Mouse (Mus musculus) urinary bladder, postnatal 4 days (tissue): Measurements from ENCODE around the gene Macrod1.
A peak's percentile ranks its signal among the peaks of the same experiment; 100 is the strongest.

ENCODE experiments used
- DNase-seq, 2 experiments: peaks; one replicate each; pipeline ENCODE4 v3.0.0; 2021 to 2022; ENCODE audit warnings: low spot score in 2 of 2

Gene Macrod1

DNA sequence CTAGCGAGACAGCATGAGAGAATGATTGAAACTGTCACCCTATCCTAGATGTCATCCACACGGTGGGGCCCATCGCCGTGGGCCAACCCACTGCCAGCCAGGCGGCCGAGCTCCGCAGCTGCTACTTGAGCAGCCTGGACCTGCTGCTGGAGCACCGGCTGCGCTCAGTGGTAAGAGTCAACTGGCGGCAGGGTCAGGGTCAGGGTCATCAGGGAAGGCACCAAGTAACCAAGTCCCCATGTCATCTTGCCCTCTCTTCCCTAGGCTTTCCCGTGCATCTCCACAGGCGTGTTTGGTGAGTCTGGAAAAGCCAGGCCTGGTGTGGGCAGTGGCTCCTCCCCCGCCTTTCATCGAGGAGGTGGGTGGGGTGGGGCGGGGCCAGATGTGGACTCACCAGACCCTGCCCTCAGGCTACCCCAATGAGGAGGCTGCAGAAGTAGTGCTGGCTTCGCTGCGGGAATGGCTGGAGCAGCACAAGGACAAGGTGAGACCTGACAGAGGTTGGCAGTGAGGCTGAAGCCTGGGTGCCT, 140.2 kb downstream of the Macrod1 start:
- DNase-seq = no peak

DNA sequence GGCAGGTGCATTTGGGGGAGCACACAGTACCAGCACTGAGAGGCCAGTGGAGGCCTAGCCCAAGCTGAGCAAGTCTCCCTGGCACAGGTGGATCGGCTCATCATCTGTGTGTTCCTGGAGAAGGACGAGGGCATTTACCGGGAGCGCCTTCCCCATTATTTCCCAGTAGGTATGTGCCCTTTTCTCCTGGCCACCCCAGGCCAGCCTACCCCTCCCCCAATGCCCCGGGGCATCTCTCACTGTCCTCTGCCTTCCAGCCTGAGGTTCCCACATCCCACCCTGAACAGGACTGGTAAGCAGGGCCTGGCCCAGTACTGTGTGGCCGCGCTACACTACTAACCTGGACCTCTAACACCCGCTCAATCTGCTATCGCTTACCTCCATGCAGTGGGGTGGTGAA, 140.8 kb downstream of the Macrod1 start:
- no peak for DNase-seq

DNA sequence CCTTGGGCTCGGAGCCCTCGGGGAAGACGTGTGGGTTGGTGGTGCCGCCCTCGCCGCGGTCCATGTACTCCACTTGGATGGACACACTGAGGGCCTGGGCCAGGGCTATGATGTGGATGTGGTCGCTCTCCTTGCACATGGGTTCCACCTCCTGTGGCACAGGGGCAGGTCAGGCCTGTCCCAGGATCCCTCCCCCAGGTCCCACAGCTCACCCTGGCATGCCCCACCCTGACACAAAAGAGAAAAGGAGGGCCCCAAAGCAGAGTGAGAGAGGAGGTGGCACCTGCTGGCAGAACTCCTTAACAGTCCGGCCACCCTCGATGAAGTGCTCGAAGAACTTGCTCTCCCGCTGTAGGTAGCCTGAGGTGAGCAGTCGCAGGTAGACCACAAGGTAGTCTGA, 142.5 kb downstream of the Macrod1 start:
- no peak for DNase-seq

DNA sequence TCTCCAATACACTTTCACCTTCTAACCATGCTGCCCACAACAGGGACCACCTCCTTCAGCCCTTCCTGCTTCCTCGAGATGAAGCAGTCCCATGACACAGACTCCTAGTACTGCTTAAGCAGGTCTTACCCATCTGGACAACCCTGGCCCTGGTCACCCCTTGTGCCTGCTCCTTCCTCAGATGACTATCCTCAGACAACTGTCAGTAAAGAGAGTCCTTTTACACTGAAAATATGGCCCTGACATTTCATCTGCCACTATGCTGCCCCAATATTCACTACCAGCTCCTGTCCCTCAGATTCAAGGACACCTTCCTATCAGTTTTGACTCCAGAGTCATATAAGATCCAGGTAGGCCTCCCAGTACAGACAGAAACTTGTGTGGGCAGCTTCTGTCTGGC, 143.8 kb downstream of the Macrod1 start:
- no peak for DNase-seq

DNA sequence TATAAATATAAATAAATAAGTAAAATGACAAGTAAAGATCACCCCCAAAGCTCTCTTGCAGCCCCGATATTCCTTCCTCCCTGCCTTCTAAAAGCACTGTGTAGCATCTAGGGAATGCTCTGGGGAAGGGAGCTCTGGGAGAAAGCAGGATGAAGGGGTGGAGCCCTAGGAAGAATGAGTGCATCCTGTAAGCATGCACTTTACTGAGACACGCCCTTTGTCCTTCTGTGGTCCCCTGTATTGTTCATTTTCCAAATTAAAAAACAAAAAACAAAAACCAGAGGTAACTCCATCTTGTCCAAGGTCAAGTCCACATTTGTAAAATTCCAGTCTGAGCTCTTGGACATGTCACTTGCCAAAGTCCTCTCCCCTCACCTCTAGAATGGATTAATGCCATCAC, 148.3 kb downstream of the Macrod1 start:
- no peak for DNase-seq

DNA sequence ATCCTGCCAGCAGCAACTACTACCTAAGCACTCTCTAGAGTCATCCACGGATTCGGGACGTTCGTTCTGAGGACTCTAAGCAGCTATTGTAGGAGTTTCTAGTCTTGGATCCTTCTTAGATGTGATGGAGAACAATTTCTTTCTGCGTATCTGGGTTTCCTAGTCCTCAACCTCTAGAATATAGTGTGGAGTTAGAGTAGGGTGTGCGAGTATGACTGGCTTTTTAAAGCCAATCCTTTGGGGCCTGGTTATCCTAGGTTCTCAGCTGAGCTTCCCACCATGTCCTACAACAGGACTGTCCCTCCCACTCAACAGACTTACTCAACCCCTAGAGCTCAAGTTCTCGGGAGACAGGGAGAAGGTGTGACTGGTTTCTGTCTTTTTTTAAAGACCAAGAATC, 148.7 kb downstream of the Macrod1 start:
- DNase-seq = no peak

DNA sequence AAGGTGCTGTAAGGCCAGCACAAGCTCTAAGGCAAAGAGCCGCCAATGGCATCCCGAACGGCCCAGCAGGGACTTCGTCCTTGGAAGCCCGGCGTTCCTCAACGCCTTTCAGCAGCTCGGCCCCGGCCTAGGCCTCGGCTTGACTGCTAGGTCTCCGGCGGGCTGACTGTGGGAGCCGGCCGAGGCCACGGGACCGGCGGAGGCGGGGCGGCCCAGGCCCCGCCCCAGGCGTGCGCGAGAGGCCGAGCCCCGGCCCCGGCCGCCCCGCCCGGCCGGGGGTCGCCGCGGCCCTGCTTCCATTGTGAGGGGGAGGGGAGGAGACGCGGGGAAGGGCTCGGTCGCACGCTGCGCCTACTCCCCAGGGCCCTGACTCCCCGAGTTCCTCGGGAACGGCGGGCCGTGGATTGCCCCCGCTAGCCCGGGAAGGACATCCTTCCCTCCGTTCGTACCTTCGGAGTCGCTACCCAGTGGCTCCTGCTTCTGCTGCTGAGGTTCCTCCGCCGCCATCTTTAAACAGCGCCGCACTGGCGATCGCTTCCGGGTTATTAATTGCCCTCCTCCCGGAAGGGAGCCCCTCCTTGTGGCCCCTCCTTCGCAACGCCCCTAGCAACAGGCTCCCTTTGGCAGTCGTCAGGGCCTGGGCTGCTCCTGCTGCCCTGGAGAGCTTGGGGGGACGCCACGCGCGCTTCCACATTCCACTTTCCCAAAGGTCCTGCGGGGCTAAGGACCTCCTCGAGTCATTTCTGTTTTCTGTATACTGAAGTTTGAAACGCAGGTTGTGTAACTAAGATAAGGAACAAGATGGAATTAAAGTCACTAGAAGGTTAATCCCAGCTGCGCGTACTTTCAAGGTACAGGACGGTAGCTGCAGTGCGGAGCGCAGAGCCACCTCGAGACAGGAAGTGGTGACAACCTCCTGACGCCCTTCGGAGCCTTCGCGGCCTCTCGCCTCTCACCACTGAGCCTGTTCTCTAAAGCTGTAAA, 149.4 kb downstream of the Macrod1 start, which contains the start of gene Otub1:
Otub1 (minus strand) TSS at position 564 of the 984 bp plus-strand sequence.
- peak; percentile 91 to 95 for DNase-seq

DNA sequence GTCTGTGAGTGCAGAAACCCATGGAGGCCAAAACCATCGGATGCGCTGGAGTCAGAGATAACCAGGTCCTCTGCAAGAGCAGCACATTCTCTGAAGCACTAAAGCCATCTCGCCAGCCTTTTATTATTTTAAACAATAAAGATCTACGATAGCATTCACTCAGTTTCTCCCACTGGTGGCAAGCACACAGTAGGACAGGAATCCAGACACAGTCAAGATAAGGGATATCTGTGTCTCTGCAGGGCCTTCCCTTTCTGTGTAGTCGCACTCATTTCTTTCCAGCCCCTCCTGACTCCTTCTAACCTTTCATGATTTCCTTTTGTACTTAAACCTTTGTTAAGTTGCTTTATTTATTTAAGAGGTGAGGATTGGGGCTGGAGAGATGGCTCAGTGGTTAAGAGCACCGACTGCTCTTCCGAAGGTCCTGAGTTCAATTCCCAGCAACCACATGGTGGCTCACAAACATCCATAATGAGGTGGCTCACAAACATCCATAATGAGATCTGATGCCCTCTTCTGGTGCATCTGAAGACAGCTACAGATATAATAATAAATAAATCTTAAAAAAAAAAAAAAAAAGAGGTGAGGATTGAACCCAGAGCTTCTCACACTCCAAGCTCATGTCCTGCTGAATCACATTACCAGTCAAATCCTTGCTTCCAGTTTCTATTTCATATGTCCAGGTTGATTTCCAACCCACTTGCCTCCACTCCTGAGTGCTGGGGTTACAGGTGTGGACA, 153.5 kb downstream of the Macrod1 start:
- no peak for DNase-seq

DNA sequence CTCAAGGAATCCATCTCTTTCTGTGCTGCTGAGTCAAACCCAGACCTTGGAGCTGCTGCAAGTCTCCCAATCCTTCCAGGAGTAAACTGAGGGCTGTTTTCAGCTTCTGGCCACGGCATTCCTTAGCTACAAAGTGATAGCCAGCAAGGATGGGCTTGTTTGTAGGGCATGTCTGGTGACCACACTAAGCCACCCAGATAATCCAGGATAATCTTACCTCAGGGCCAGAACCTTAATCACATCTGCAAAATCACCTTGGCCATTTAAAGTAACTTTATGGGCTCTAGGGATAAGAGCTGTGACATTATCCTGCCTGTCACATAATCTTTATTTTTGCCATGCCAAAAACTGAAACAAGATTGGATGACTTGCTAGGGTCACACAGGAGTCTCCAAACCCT, 155.6 kb downstream of the Macrod1 start:
- no peak for DNase-seq

DNA sequence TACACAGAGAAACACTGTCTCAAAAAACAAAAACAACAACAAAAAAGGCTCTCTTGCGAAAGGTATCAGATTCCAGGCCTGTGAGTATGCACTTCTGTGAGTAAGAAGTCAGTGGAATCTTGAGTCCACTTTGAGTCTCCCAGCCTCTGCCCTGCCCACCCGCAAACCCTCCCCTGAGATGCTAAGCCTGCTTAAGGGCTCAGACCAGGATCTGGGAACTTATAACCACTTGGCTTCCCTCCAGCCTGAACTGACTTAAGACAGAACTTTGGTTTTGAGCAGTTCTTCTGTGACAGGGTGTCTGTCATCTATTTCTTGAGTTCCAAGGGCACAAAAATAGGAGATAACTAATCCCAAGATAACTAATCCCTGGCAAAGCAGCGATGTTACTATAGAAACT, 156.4 kb downstream of the Macrod1 start:
- no peak for DNase-seq

DNA sequence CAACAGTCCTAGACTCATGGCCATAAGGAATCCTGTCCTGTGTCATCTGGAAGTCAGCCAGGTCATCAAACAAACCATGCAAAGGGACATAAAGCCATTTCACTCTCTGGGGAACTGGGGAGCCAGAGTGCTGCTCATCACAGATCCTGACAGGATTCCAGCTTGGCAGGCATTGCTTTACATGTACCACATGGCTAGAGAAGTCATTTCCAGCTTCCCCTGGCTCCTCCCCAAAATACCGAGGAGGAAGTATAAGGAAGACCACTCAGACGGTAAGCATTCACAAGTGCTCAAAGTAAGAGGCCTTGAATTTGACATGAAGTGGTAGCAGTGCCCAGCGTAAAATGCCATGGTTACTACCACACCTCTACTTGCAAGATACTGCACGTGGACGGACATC, 157.9 kb downstream of the Macrod1 start:
- no peak for DNase-seq

DNA sequence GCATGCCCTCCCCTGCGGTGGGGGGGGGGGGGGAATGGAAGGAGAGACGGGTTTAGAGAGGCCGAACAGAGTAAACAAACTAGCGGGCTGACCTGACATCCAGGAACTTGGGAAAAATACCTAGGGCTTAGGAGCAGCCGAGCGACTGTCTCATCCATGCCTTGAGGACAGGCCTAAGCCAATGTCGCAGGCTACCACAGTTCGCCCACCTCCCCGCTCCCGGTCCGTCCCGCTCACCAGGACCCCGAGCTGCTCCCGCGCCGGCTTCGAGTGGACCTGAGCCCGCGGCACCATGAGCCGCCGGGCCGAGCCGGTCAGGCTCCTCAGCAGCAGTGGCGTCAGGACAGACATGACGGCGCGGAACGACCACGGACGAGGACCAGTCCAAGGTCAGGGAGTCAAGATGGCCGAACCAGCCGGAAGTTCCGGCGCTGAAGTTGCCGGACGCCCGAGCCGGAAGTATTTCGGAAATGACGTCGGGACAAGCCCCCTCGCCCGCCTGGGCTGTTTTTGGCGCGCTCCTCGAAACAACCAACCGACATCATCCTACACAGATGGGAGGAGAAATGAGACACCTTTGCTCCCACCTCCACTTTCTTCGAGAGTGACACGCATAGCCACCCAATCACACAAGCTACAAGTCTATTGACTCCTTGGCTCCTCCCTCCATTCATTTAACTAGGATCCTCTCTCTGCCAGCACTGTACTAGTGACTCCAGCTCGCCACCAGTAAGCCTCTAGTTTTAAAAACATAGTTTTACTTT, 160.7 kb downstream of the Macrod1 start, which contains the start of gene Cox8a:
Cox8a (minus strand) TSS at position 455 of the 764 bp plus-strand sequence.
- DNase-seq = peak; percentile 95 to 96

DNA sequence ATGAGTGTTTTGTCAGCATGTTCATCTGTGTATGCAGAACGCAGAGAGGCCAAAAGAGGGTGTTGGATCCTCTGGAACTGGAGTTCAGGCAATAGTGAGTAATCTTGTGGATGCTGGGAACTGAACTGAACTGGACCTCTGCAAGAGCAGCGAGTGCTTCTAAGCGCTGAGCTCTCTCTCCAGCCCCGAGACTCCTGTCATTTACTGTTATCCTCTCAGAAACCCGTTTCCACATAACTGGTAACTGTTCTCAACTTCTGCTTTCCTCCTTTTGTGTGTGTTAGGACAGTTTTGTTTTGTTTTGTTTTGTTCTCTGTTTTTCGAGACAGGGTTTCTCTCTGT, 161.3 kb downstream of the Macrod1 start:
- DNase-seq = no peak

DNA sequence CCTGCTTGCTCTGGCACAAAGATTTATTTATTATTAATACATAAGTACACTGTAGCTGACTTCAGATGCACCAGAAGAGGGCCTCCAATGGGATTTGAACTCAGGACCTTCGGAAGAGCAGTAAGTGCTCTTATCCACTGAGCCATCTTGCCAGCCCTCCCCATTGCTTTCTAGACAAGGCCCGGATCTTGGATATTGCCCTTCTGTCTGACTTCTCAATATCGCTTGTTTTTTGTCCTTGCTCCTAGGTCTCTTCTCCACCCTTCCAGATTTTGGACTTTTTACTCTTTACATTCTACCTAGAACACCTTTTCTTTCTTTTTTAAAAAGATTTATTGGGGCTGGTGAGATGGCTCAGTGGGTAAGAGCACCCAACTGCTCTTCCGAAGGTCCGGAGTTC, 162.1 kb downstream of the Macrod1 start:
- no peak for DNase-seq

DNA sequence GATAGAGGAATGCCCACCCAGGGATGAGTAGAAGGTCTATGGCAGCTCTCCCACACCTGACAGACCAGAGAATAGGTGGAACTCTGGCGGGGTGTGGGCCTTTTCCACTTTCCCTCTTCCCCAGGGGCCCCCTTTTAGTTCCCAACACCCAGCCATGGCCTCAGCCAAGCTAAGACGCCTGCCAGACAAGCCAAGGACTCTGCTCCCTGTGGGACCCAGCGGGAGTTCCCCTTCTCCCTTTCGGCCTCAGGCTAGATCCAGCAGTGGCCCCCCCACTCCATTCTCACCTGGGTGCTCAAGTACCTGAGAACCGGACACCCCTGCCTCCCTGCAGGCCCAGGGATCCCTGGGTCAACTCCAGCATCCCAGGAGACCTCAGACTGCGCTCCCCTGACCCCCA, 165.6 kb downstream of the Macrod1 start:
- DNase-seq = no peak

DNA sequence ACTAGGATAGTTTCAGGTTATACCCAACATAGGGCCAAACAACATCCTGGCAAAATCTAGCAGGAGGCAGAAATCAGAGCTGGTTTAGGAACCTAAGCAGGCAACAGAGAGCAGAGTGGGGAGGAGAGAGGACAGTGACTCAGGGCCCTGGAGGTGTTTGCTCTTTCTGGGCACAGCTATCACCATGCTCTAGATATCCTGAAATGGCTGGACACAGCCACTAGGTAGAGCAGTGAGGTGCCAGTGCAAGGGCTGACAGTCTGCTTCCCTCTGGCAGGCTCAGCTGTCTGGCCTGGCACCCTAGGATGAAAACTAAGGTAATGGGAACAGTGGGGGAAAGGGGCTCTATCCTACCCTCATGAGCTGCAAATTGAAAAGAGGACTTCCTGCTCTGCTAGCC, 166.9 kb downstream of the Macrod1 start:
- no peak for DNase-seq

DNA sequence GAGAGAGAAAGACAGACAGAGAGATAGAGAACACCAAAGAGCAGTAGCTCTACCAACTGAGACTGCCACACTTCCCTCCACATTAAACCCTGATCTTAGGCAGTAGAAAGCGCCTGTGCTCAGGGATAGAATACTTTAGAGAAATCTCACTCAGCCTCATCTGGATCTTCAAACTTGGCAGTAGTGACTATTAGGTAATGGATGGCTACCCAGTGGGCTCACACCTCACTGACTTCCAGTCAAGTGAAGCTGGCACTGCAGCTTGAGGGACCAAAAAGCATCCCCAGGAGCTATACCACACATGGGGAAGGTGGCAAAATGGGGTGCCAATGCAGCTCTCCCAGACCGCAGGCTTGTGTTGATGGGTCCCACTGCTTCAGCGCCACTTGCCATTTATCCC, 167.6 kb downstream of the Macrod1 start:
- DNase-seq = no peak

DNA sequence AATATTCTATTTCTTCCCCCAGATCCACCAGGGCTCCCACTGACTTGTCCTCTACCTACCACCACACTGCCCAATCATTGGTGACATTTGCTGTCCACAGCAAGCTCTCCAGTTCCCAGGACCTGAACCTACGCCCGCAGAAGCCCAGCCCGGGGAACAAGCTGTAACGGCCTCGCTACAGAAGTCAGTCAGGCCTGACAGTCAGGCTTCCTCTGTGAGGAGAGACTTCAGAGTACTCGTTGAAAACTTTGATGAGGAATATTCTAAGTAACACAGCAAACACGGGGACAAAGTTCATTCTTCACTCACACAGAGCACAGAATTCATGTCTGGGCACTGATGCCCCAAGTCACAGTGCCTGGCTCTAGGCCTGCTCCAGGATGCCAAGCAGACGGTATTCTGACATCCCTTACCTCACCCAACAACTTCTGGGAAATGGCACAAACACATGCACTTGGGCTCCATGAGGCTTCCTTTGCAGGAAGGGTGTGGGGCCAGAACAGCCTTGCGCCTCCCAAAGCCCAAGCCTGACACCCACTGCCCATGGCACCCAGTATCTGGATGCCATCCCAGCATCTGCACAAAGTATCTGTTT, 168.6 kb downstream of the Macrod1 start:
- no peak for DNase-seq

DNA sequence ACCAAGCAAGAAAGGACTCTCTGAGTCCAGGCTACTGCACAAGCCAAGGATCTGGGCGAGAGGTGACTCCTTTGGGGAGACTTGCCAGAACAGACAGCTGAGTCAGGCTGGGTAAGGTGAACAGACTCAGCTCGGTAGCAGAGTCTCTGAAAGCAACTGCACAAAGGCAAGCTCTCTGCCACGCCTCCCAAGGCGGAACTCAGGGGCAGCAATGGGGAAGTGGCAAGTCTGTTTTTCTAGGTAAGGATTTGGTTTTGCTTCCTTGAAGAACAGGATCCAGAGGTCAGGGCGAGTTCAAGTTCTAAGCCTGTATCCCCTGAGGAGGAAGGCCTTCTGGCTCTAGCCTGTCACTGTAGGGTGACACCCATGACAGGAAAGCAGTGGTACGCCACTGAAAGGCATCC, 169.9 kb downstream of the Macrod1 start:
- no peak for DNase-seq

DNA sequence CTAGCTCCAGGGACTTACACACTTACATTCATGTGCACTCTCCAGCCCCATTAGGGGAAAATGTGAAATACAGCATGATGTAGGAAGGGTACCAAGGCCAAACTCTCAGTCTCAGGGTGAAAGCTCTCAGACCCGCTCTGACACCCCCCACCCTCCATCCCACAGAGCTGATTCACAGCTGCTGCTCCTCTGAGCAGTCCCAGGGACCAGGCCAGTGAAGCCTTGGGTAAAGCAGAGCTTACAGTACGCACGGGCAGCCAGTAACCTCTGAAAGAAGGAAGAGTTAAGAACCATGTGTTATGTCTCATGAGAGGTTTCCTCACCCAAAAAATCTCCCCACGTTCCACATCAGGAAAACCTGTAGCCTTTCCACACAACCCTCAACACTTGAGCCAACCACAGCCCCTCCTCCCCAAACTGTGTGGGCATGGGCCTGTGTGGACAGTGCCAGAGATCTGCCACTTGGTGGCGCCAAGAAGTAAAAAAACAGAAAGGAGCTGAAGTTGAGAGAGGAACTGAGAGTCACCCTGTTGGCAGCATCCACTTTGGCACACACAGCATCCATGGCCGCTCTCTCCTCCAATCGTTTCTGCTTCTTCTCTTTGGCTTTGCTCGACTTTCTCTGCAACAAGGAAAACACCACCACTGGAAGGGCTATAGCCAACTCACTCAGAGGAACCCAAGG, 178.1 kb downstream of the Macrod1 start:
- peak; percentile 70 to 75 for DNase-seq

DNA sequence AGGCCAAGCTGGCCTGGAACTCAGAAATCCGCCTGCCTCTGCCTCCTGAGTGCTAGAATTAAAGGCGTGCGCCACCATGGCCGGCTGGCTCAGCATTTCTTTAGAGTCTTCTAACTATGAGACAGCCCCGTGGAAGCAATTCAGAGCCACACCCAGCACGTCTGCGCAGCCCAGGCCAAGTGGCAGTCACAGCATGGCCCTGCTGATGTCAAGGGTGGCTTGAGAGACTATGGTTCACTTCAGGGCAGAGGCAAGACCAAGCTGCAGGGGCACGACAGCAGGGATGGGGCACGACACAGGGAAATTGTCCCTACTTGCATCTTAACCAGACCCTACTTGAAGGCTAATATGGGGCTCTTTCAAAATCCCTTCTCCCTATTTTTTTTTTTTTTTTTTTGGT, 178.9 kb downstream of the Macrod1 start:
- DNase-seq = no peak
